Mouse (Mus musculus): ENCODE results near the gene Hist1h2ah. TPM values are rescaled to one million over a fixed set of nuclear protein-coding genes. Genes with fewer than 3 reads are reported as not detected.

The Hist1h2ah gene
- polyA plus RNA-seq, 1 experiment from 2014 or later = 3.4 TPM

GRCm38 (mm10) chr13:22022241-22022640 lies 13.1 kb downstream of the Hist1h2ah start:
- Histone ChIP-seq H3K4me2 (replicated peaks; ENCODE audit: low read depth) (peak overlapping the region; percentile 70), H3K27ac (ENCODE audit: low read depth, low read length) (no peak overlapping the region), H3K9ac (ENCODE audit: low read depth, low read length) (peak overlapping the region; percentile 35; the same call in 1 of the 2 replicates), H3K4me3 (ENCODE audit: low read depth, low read length) (peak overlapping the region; percentile 51), H3K4me1 (replicated peaks; ENCODE audit: control insufficient read depth, insufficient read depth, low read length) (no peaks in the 10 kb centered on the region), H3K27me3 (replicated peaks; ENCODE audit: control insufficient read depth, insufficient read depth, low read length) (no peaks in the 10 kb centered on the region), H3K9me3 (ENCODE audit: control insufficient read depth) (no peaks in the 10 kb centered on the region), H3K36me3 (ENCODE audit: control insufficient read depth, insufficient read depth) (no peaks in the 10 kb centered on the region)
- WGBS = 1% methylated on average over 9 of the region's 9 CpGs
- ATAC-seq = peak; percentile 70
- TF ChIP-seq CTCF (IDR thresholded peaks at IDR 0.05; ENCODE audit: low read depth) = no peak

GRCm38 (mm10) chr13:22021581-22021980 lies 13.8 kb downstream of the Hist1h2ah start:
- peak; percentile 41; the same call in 1 of the 2 replicates for ATAC-seq
- no peaks in the 10 kb centered on the region for H3K4me1 ChIP-seq (replicated peaks; ENCODE audit: control insufficient read depth, insufficient read depth, low read length)
- H3K9me3 ChIP-seq (ENCODE audit: control insufficient read depth) = no peaks in the 10 kb centered on the region
- H3K27ac ChIP-seq (ENCODE audit: low read depth, low read length) = 0 out of 2 replicates have a peak overlapping the region, but pooled peaks have one; percentile 23
- peak overlapping the region; percentile 51 for H3K4me3 ChIP-seq (ENCODE audit: low read depth, low read length)
- no peak for TF ChIP-seq CTCF (IDR thresholded peaks at IDR 0.05; ENCODE audit: low read depth)
- no peaks in the 10 kb centered on the region for H3K36me3 ChIP-seq (ENCODE audit: control insufficient read depth, insufficient read depth)
- whole genome bisulfite sequencing = under 1% methylated on average over 11 of the region's 11 CpGs
- no peaks in the 10 kb centered on the region for H3K27me3 ChIP-seq (replicated peaks; ENCODE audit: control insufficient read depth, insufficient read depth, low read length)
- peak overlapping the region; percentile 35; the same call in 1 of the 2 replicates for H3K9ac ChIP-seq (ENCODE audit: low read depth, low read length)
- peak overlapping the region; percentile 70 for H3K4me2 ChIP-seq (replicated peaks; ENCODE audit: low read depth)

GRCm38 (mm10) chr13:22020901-22021339 lies 14.4 kb downstream of the Hist1h2ah start:
- peak; percentile 67 for ATAC-seq
- peak overlapping the region; percentile 51 for H3K4me3 ChIP-seq (ENCODE audit: low read depth, low read length)
- H3K9ac ChIP-seq (ENCODE audit: low read depth, low read length) = peak overlapping the region; percentile 53
- peak overlapping the region; percentile 70 for H3K4me2 ChIP-seq (replicated peaks; ENCODE audit: low read depth)
- H3K4me1 ChIP-seq (replicated peaks; ENCODE audit: control insufficient read depth, insufficient read depth, low read length) = 0 out of 2 replicates have a peak, but pooled peaks cover 3% of the 10 kb centered on the region
- H3K27me3 ChIP-seq (replicated peaks; ENCODE audit: control insufficient read depth, insufficient read depth, low read length) = 0 out of 2 replicates have a peak, but pooled peaks cover 3% of the 10 kb centered on the region
- H3K9me3 ChIP-seq (ENCODE audit: control insufficient read depth) = no peaks in the 10 kb centered on the region
- H3K36me3 ChIP-seq (ENCODE audit: control insufficient read depth, insufficient read depth) = no peaks in the 10 kb centered on the region
- WGBS = 0% methylated on average over 8 of the region's 8 CpGs
- no peak overlapping the region for H3K27ac ChIP-seq (ENCODE audit: low read depth, low read length)
- TF ChIP-seq CTCF (IDR thresholded peaks at IDR 0.05; ENCODE audit: low read depth) = no peak

- peak overlapping the region; percentile 51 for H3K4me3 ChIP-seq (ENCODE audit: low read depth, low read length)
- H3K9me3 ChIP-seq (ENCODE audit: control insufficient read depth) = no peaks in the 10 kb centered on the region
- H3K4me1 ChIP-seq (replicated peaks; ENCODE audit: control insufficient read depth, insufficient read depth, low read length) = 0 out of 2 replicates have a peak, but pooled peaks cover 3% of the 10 kb centered on the region
- peak; percentile 61 for ATAC-seq
- 1% methylated on average over 44 of the region's 44 CpGs for WGBS
- TF ChIP-seq CTCF (IDR thresholded peaks at IDR 0.05; ENCODE audit: low read depth) = no peak
- H3K9ac ChIP-seq (ENCODE audit: low read depth, low read length) = peak overlapping the region; percentile 53
- no peak overlapping the region for H3K27ac ChIP-seq (ENCODE audit: low read depth, low read length)
- peaks cover 7% of the 10 kb centered on the region for H3K27me3 ChIP-seq (replicated peaks; ENCODE audit: control insufficient read depth, insufficient read depth, low read length)
- no peaks in the 10 kb centered on the region for H3K36me3 ChIP-seq (ENCODE audit: control insufficient read depth, insufficient read depth)
- peak overlapping the region; percentile 70 for H3K4me2 ChIP-seq (replicated peaks; ENCODE audit: low read depth)
These were observed 15.2 kb downstream of the Hist1h2ah start for GRCm38 (mm10) chr13:22019934-22020835.

GRCm38 (mm10) chr13:22015479-22016450 lies 19.6 kb downstream of the Hist1h2ah start:
- H3K4me2 ChIP-seq (replicated peaks; ENCODE audit: low read depth) = peak overlapping the region; percentile 35
- no peaks in the 10 kb centered on the region for H3K9me3 ChIP-seq (ENCODE audit: control insufficient read depth)
- no peak overlapping the region for H3K9ac ChIP-seq (ENCODE audit: low read depth, low read length)
- peak; percentile 29 for TF ChIP-seq CTCF (IDR thresholded peaks at IDR 0.05; ENCODE audit: low read depth)
- H3K4me1 ChIP-seq (replicated peaks; ENCODE audit: control insufficient read depth, insufficient read depth, low read length) = 0 out of 2 replicates have a peak, but pooled peaks cover 3% of the 10 kb centered on the region
- peak; percentile 84 for ATAC-seq
- peak overlapping the region; percentile 26 for H3K4me3 ChIP-seq (ENCODE audit: low read depth, low read length)
- peaks cover 44% of the 10 kb centered on the region for H3K27me3 ChIP-seq (replicated peaks; ENCODE audit: control insufficient read depth, insufficient read depth, low read length)
- no peak overlapping the region for H3K27ac ChIP-seq (ENCODE audit: low read depth, low read length)
- no peaks in the 10 kb centered on the region for H3K36me3 ChIP-seq (ENCODE audit: control insufficient read depth, insufficient read depth)
- 14% methylated on average over 27 of the region's 27 CpGs for WGBS
